Mouse (Mus musculus) cortical plate, adult 2 months (tissue): ENCODE results near the gene Lrfn1.
"Not testable (repeated sequence)": the region's sequence is repeated elsewhere in the genome, so short reads cannot be mapped to it uniquely, and the experiment has no call there.

Experiments
- CTCF ChIP-seq: fragments of 200-500 bp; IDR thresholded peaks from 2 replicates; pipeline ENCODE4 v1.5.1; 2011; ENCODE audit warnings: mild to moderate bottlenecking, control low read depth, low read length; ENCODE audit not compliant: insufficient read depth; ENCODE audit errors: extremely low read depth
- POLR2A ChIP-seq: fragments of 200-500 bp; IDR thresholded peaks from 2 replicates; pipeline ENCODE4 v1.6.1; 2011; ENCODE audit warnings: mild to moderate bottlenecking, low read length, control low read depth; ENCODE audit not compliant: insufficient read depth; ENCODE audit errors: extremely low read depth

- not testable (repeated sequence) for TF ChIP-seq CTCF, POLR2A
Measured at GRCm38 (mm10) chr7:28509121-28509520, 57.3 kb downstream of the Lrfn1 start.
